Mouse (Mus musculus) cerebellum, postnatal 10 days (tissue): ENCODE results near the gene Ldb3.
A peak's percentile ranks its signal among the peaks of the same experiment; 100 is the strongest.

Source experiments
- DNase-seq, 2 experiments: peaks; one replicate each; pipeline ENCODE4 v3.0.0; 2021; ENCODE audit warnings: mixed read lengths in 2 of 2

Ldb3 gene

DNA sequence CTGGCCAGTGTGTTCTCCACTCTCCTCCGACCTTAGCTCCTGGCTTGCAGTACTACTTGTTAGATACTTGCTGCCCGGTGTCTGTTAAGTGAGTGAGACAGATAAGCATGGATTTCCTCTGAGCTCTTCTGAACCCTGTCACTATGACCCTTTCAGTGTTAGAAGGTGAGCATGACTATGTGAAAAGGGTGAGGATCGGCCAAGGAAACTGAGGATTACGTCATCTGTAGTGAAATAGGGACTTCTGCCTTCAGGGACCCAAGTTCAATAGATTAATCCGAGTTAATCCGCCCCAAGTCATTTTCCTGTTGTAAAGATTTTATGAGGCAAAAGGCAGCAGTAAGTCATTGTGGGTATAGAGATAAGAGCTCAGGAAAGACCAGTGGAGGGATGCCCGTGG lies 83.2 kb downstream of the Ldb3 start:
- DNase-seq: no peak

DNA sequence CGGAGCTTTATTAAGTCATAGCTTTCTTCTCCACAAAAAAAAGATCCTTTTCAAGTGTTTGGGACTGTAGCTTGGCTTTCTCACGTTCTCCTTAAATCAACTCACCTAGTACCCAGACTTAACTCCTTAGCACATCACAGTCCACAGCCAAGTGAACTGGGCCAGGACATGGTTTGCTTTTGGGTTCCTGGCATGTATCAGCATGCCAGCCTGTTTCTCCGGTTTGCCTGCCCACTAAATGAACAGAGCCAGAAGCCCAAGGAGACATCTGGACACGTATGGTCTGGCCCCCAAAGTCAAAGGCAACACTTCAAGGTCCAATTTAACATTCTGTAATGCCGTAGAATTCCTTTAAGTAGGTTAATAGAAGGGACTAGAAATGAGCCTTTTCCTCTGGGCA lies 84.1 kb downstream of the Ldb3 start:
- DNase-seq: peak; percentile 43 to 48

DNA sequence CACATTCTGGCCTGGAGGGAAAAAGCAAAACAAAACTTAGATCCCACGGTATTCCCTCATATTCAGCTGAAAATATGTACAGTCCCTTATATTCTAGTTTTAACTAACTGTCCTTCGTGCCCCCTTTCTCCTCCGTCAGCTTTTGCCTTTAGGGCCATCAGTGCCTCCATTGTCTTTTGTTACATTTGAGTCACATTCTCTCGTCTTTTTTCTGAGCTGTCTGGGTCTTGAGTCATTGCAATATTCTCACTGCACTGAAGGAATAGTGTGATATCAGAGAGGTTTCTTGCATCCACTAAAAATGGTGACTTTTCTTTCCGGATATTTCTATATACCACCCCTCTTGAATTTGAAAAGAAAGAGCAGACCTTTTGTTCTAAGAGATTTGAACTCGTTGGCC lies 84.7 kb downstream of the Ldb3 start:
- DNase-seq: peak in 1 of 2 experiments; percentile 17

- DNase-seq: no peak
Observed at GRCm38 (mm10) chr14:34503325-34503647, 85.2 kb downstream of the Ldb3 start, which contains the start of gene Bmpr1a. TSS of gene Bmpr1a (minus strand) at chr14:34503341.

DNA sequence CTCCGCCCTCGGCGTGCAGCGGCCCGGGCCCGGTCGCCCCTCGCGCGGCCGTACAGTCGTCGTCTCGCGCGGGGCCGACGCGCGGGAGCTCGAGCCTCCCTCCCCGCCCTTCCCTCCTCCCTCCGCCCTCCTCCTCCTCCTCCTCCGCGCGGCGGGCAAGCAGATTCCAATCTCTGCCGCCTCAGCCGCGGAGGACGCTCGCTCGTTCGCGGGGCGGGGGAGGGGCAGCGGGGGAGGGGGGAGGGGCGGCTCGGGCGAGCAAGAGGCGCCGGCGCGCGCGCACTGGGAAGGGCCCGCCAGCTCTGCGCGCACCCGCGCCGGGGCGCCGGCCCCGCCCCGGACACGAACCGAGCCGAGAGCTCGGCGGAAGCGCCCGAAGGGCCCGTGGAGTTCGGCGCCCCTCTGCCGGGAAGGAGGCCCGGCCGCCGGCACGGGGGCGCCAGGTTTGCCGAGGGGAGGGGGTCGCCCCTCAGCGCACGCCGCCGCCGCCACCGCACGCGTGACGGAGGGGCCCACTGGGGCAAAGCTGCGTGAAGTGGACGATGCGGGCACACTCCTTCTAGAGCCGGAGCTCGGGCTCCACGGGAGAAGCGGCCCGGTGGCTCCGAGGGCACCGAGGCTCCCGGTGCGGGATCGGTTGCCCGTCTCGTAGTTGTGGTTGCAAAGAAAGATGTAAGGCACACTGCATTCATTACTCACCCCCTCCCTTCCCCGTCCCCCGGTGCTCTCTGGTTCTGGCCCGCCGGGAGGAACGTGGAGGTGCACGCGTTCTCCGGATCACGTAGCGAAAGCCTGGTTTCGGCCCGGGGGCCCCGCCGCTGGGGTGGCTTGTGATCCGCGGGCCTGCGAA lies 85.8 kb downstream of the Ldb3 start:
- DNase-seq: peak; percentile 93 to 96

GRCm38 (mm10) chr14:34501804-34502474 lies 86.5 kb downstream of the Ldb3 start:
- peak; percentile 70 for DNase-seq

DNA sequence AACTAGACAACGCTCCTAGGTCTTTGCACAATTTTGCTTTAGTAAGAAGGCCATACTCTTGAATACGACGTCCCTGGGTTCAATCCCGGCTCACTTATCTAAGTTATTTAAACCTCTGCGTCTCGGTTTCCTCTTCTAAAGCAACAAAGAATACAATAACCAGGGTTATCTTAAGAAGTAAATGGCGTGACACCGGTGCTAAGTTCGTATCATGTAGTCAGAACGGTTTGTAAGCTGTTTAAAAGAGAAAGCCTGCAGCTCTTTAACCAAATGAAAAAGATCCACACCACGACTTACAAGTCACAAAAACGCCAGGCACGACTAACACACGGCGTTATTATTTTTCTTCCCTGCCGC lies 87.1 kb downstream of the Ldb3 start:
- peak in 1 of 2 experiments; percentile 22 for DNase-seq

DNA sequence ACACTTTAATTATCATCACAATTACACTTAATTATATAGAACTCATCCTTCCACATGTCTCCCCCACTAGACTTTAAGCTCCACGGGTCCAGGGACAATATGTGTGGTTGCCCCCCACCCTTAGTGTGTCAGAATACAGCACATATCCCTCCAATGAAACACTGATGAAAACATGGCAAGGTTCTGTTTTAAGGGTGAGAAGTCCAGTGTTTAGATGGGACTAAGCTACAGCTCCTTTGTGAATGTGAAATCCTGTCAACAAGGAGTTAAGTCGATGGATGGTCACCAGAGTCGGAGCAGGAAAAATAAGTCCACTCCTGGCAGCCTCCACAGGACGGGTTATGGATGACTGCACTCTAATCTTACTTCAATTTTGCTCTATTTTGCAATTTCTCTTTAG lies 88.2 kb downstream of the Ldb3 start:
- peak; percentile 16 to 20 for DNase-seq

- no peak for DNase-seq
Observed at GRCm38 (mm10) chr14:34499664-34500063, 88.8 kb downstream of the Ldb3 start.

DNA sequence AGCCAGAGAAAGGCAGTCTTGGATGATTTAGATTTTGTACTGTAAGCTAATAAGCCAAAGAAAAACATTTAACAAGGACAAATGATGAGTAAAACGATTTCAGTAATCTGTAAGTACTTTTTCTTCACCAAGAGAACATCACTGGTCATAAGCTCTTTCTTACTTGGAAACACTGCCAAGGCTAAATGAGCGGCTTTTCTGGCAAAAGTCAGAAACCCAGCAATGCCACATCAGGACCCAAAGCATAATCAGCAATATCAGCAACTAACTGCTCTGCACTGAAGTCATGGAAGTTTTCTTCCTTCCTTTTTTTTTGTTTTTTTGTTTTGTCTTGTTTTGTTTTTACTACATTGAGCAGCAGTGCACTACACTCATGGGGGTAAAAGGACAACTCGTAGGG lies 91.1 kb downstream of the Ldb3 start:
- DNase-seq: no peak

DNA sequence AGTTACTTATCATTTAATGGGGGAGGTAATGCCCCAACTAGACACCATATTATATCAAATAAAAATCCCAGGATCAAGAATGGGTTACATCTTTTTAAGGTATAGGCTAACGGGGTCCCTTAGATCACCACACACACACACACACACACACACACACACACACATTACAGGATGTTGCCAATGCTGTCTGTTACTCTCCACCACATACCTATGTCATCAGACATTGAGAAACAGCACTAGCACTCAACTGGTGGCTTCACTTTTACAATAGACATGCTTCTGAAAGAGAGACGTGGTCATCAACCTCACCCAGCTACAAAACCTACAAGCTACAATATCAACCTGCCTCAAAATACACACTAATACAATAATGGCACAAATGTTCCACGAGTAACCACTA lies 94.8 kb downstream of the Ldb3 start:
- DNase-seq: no peak

GRCm38 (mm10) chr14:34492688-34493087 lies 95.8 kb downstream of the Ldb3 start:
- DNase-seq: no peak

DNA sequence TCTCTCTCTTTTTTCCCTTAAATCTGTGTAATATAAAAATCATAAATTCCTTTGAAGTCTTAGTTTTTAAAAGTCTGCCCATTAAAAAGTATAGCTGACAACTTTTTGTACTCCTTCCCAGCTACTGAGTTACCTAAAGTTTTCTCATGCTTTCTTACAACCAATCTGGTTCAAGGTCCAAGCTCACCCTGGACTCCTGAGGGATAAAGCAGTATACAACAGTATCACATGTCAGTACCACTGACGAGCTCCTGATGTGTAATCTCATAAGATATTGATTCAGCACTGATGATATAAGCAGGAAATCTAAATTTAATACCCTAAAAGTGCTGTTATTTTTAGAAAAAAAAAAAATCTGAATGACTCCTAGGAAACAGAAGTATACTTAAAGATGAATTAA lies 97.5 kb downstream of the Ldb3 start:
- DNase-seq: no peak

DNA sequence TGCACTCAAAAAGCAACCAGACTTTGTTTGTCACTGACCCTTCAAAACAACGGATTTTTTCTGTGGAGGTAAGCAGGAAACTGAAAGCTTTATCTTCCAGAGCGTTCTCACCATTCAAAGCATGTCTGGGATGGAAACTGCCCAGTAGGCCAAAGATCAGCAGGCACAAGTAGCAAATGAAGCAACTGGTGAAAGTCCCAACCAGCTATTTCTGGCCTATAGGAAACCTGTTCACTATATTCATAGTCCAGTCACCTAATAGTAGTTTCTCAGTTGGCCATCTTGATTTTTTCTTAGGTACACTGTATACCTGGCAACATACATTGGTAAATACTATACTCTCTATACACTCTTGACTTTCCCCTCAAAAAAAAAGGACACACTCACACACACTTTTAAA lies 98.6 kb downstream of the Ldb3 start:
- DNase-seq: no peak

DNA sequence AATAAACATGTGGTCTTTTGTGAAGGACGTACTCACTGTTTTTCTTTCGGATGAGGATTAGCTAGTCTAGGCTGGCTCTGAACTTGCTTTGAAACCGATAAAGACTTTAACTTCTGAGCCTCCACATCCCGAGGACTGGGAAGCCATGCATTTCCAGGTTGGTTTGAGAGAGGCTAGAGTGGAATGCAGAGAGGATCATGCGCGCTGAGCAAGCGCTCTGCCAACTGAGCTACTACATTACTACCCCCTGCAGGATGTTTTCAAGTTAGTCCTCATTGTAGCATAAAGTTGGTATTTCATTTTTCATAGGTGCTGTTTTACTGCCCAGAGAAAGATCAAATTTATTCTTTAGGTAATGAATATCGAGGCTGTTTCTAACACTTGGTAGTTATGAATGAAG lies 102.3 kb downstream of the Ldb3 start:
- no peak for DNase-seq

DNA sequence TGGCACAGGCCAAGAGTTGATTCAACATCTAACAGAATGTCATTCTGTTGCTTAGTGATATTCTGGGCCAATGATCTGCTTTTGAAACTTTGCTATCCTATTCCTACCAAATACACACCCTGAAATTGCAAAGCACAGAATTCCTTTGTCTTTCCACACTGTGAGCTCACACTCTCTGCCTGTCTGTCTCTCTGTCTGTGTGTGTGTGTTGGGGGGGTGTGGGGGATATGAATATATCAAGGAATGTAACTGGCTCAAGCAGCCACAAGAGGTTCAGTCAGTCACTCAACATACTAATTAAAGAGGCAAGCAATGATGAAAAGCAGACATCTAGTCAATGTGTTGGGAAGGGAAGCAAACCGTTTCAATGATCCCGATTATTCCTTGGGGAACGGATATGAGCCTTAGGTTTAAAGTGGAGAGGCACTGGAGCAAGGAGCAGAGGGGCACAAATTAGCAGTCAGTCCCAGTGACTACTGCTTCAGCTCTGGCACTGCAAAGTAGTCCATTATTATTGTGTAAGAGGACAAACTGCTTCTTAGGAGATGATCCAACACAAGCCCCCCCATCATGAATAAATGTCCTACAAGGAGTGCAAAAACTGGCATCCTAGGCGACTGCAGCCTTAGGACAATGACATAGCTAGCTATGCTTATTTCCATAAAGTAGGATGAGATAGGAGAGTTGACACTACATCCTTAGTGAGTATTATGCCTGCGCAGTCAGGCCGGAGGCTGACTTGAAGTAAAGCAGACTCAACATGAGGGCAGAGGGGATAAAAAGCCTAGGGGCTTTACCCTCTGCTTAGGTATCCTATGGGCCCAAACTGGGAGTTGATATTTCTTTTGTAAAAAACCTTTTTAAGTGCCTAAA lies 104.8 kb downstream of the Ldb3 start:
- DNase-seq: no peak
